17 mouse cellular contexts compared by ENCODE assay signal in the genomic region with DNA sequence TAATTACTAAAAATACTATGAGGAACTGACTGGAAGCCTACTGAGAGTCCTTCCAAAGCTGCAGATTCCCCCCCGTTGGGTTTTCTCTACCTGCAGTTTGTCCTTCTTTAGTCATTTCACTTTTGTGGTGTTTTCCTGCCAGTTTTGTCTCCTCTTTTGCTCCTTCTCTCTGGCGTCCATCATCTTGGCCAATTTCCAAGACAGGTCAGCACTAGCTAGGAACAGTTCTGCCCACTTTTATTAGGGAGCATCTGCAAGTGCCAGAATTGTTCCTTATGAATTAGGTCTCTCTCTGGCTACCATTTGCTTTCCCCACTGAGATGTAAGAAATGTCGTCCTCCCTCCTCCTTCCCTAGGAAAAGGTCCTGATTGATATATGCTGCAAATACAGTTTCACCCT.
"Had no signal": no experiment of that assay in that cellular context is flagged by ENCODE, and none has a peak within 500 bp of the region (broad histone marks: within the 10 kb centered on the region; RNA-seq: fewer than 3 reads in every experiment).

No protein-coding gene starts in this region.

- H3K36me3 ChIP-seq: midbrain, embryonic 10.5 days; midbrain, embryonic 15.5 days; neural tube, embryonic 12.5 days; neural tube, embryonic 15.5 days had no signal

- H3K4me3 ChIP-seq: liver, embryonic 13.5 days; midbrain, embryonic 10.5 days; midbrain, embryonic 15.5 days; neural tube, embryonic 12.5 days; neural tube, embryonic 15.5 days had no signal

- H3K4me1 ChIP-seq: midbrain, embryonic 10.5 days had no signal

- ATAC-seq: midbrain, embryonic 15.5 days had no signal

- H3K27me3 ChIP-seq: liver, embryonic 13.5 days; midbrain, embryonic 15.5 days; neural tube, embryonic 12.5 days; neural tube, embryonic 15.5 days had no signal

- H3K27ac ChIP-seq: kidney, postnatal 0 days; liver, embryonic 13.5 days; midbrain, embryonic 10.5 days; midbrain, embryonic 15.5 days; neural tube, embryonic 12.5 days; neural tube, embryonic 15.5 days; stomach, postnatal 0 days had no signal

- H3K9ac ChIP-seq: liver, embryonic 13.5 days; midbrain, embryonic 15.5 days; neural tube, embryonic 12.5 days; neural tube, embryonic 15.5 days had no signal

- H3K4me2 ChIP-seq: liver, embryonic 13.5 days; midbrain, embryonic 15.5 days; neural tube, embryonic 12.5 days; neural tube, embryonic 15.5 days had no signal

- DNase-seq: kidney, adult 2 months; liver, embryonic 13.5 days; lung, adult 2 months; lung, postnatal 14 days; lung, postnatal 4 days; right cerebral cortex, adult 18-20 months; right cerebral cortex, postnatal 14 days; right cerebral cortex, postnatal 4 days; thymus, adult 2 months; thymus, postnatal 14 days; thymus, postnatal 4 days had no signal

- H3K9me3 ChIP-seq: liver, embryonic 13.5 days; midbrain, embryonic 10.5 days; midbrain, embryonic 15.5 days; neural tube, embryonic 12.5 days; neural tube, embryonic 15.5 days had no signal
